Mouse (Mus musculus) left cerebral cortex, postnatal 10 days (tissue): ENCODE results near the gene Ribc2. TPM values are rescaled to one million over a fixed set of nuclear protein-coding genes. Genes with fewer than 3 reads are reported as not detected.

Experiments
- DNase-seq, 2 experiments: peaks; one replicate each; pipeline ENCODE4 v3.0.0; 2021 to 2022; ENCODE audit warnings: low spot score in 2 of 2, mixed read lengths in 1 of 2; ENCODE audit errors: extremely low spot score in 1 of 2
- intact Hi-C: fragments of 180-260 bp; cut with DNase I; formaldehyde crosslinking; loops from one replicate; pipeline ENCODE4 v1.15.1; 2025
- total RNA-seq, 2 experiments: library from RNA; stranded (reverse); gene quantifications; 2 replicates each; pipeline ENCODE4 v1.2.3; 2021

The Ribc2 gene
- total RNA-seq, 2 experiments from 2014 or later, result not detected

GRCm38 (mm10) chr15:85173425-85173824 is 41.5 kb downstream of the Ribc2 start:
- intact Hi-C loops, result no loop called here
- no peak for DNase-seq

- intact Hi-C loops, result no loop called here
- no peak for DNase-seq
Observed at GRCm38 (mm10) chr15:85174060-85174459, 42.2 kb downstream of the Ribc2 start.

- peak in 1 of 2 experiments; percentile 91 for DNase-seq
- intact Hi-C loops, result no loop called here
Observed at GRCm38 (mm10) chr15:85177576-85177975, 45.7 kb downstream of the Ribc2 start.

- intact Hi-C loops, result no loop called here
- no peak for DNase-seq
Observed at GRCm38 (mm10) chr15:85178172-85178571, 46.3 kb downstream of the Ribc2 start.

GRCm38 (mm10) chr15:85179528-85180180 is 47.8 kb downstream of the Ribc2 start:
- intact Hi-C loops, result no loop called here
- peak in 1 of 2 experiments; percentile 14 for DNase-seq

- no peak for DNase-seq
- intact Hi-C loops, result no loop called here
Observed at GRCm38 (mm10) chr15:85180368-85180767, 48.5 kb downstream of the Ribc2 start.

- intact Hi-C loops, result no loop called here
- DNase-seq, result no peak
Observed at GRCm38 (mm10) chr15:85182063-85182462, 50.2 kb downstream of the Ribc2 start.

GRCm38 (mm10) chr15:85186916-85187315 is 55.0 kb downstream of the Ribc2 start:
- peak in 1 of 2 experiments; percentile 41 for DNase-seq
- intact Hi-C loops, result no loop called here

- intact Hi-C loops, result no loop called here
- peak in 1 of 2 experiments; percentile 52 for DNase-seq
Observed at GRCm38 (mm10) chr15:85188167-85188778, 56.4 kb downstream of the Ribc2 start.

Other genes starting within 250 kb of the Ribc2 start
- 1 to 10 TPM in 1 of 2 experiments, under 1 TPM in 1; 0.91 to 1.5 TPM for gene Gm29666, start 212.0 kb upstream of the Ribc2 start, total RNA-seq
- gene Nup50, start 208.7 kb upstream of the Ribc2 start, total RNA-seq, result 10 to 100 TPM; 29.1 to 30.8 TPM
- 100 to 1,000 TPM; 128 to 135 TPM for gene 5031439G07Rik, start 143.5 kb upstream of the Ribc2 start, total RNA-seq
- gene Upk3a, start 114.9 kb upstream of the Ribc2 start, total RNA-seq, result under 1 TPM; 0.32 to 0.65 TPM
- gene Fam118a, start 103.1 kb upstream of the Ribc2 start, total RNA-seq, result 10 to 100 TPM; 25.4 to 26.3 TPM
- gene Smc1b, start 114 bp upstream of the Ribc2 start, total RNA-seq, result not detected
- 10 to 100 TPM; 11.9 to 12.0 TPM for gene Fbln1, start 73.9 kb downstream of the Ribc2 start, total RNA-seq
- gene Atxn10, start 204.2 kb downstream of the Ribc2 start, total RNA-seq, result 100 to 1,000 TPM; 364 to 376 TPM